Mouse (Mus musculus) R1 (cell line): ENCODE measurements around the gene Clasp1.
A peak's percentile ranks its signal among the peaks of the same experiment; 100 is the strongest.
"Not testable (repeated sequence)": the region's sequence is repeated elsewhere in the genome, so short reads cannot be mapped to it uniquely, and the experiment has no call there.

Experiments used
- DNase-seq: peaks from one replicate; pipeline ENCODE4 v3.0.0-alpha.2; 2018; ENCODE audit warnings: low read depth, low spot score

Gene Clasp1

GRCm38 (mm10) chr1:118581179-118581578 lies 192.3 kb downstream of the Clasp1 start:
- DNase-seq: no peak

- no peak for DNase-seq
These were observed 200.9 kb downstream of the Clasp1 start for GRCm38 (mm10) chr1:118589721-118590120.

DNA sequence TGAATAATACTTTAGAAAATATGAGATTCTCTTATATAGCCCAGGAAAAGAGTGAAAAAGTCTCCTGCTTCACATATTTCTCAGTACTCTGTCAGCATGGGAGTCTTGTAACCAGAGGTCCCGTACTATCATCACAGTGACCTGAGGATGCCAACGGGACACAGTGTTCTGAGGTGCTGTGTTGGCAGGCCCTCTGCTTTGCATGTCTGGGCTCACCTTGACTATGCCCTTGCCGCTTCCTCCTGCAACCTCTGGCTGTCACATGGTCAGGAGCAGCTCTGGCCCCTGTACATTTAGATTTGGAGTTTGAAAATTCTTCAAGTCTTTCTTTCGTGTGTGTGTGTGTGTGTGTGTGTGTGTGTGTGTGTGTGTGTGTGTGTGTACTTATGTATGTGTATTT lies 204.1 kb downstream of the Clasp1 start:
- DNase-seq: no peak

DNA sequence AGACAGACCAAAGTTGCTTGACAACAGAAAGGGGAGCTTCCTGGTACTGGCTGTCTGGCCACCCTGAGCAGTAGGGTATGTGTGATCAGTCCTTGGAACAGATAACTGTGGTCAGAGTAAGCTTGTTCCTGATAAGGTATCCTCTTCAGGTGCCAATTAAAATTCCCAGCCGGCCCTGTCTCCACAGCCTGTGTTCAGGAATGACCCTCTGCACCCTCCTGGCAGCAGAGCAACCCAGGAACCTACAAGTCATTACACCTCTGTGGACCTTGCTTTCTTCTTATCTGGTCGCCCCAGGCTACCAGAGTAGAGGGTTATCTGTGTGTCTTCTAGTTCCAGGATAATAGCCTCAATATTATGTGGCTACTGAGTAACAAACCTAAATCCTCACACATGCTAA lies 206.5 kb downstream of the Clasp1 start:
- DNase-seq: no peak

DNA sequence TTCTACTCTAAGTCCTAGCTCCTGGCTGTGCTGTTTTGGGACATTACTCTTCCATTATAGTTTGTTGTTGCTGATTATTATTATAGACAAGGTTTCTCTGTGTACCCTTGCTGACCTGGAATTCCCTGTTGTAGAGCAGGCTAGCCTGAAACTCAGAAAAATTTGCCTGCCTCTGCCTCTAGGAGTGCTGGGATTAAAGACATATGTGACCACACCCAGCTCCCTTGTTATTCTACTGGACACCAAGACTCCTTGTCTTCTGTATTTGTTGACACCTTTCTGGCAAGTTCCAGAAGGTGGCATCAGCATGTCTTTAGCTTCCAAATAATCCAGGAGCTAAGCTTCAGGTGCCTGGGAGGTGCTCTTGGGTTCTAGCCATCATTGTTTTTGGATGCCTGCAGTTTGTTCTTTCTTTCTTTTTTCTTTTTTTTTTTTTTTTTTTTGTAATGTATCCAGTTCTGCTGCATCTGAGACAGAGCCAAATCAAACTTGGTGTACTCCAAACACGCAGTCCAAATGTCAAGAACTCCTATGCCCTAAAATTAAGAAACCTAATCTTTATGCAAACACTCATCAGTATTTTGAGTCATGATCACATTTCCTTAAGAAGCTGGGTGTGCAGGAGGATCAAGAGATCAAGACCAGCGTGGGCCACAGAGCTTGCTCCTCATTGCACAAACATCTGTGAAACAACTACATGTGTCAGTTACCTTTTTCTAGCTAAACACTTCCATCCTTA lies 208.8 kb downstream of the Clasp1 start:
- peak; percentile 39 for DNase-seq

- DNase-seq: no peak
These were observed 209.5 kb downstream of the Clasp1 start for GRCm38 (mm10) chr1:118598339-118598738.

GRCm38 (mm10) chr1:118613631-118614183 lies 224.8 kb downstream of the Clasp1 start:
- DNase-seq: no peak

GRCm38 (mm10) chr1:118621055-118621454 lies 232.2 kb downstream of the Clasp1 start:
- DNase-seq: not testable (repeated sequence)

DNA sequence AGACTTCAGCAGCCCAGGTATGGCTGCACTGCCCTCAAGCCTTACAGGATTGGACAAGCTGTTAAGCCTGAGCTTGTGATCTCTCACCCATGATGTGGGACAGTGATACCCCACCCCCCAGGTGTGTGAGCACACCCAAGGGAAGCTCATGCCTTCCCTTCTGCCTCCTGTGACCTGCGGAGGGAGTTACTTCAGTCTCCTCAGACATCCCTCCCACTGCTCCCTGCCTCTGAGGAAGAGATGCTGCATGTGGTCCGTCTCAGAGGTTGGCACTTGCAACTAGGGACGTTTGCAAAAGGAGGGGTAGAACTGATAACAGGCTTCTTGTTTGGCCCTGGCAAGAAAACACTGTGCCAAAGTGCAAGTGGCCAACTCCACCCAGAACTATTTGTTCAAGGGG lies 234.0 kb downstream of the Clasp1 start:
- peak; percentile 55 for DNase-seq

DNA sequence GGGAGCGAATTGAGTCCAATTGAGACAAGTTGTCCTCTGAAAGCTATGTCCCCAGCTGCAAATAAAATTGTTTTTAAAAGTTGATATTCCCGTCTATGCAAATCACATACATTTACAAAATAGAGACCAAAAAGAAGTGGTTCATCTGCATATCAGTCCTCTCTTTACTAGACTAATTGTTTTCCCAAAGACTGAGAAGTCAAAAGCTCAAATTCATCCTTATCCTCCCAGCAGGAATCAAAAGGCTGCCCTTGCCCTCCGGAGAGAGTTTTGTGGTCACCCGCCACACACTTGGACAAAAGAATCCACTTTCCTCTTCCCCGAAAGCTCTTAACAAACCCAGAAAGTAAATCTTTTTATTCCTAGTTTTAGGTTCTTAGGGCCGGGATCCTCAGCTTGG lies 236.6 kb downstream of the Clasp1 start:
- peak; percentile 66 for DNase-seq

DNA sequence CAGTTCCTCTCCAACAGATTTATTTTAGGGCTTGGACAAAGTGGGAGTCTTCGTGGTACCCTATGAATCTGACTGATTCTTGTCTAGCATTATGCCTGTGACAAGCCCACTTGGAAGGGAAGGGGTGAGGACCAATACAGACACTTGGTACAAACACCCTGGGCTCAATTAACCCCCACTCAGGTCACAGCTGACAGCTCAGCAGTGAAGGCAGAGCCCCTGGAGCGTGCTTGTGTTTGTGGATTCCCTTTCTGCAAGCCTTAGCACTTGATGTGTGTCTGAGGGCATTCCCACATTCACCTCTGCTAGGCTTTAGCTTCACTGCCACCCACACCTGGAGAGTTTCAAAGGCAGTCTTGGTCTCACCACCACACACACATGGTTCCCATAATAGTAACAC lies 237.1 kb downstream of the Clasp1 start:
- DNase-seq: no peak

DNA sequence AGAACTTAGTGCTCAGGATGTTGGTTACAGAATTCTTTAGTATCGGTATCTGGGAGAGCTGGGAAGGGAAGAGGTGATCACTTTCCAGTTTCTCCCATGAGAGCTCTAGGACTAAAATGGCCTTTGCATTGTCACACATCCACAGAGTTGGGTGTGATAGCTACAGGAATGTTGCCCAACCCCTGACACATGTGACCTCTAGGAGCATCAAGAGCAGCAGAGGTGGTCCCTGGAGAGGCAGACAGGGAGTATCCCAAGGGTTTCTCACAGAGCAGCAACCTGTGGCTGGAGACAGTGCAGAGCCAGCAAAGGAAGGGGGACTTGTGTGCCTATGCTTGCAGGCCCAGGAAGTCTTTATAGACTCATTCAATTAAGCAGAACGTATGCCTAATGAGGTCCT lies 237.6 kb downstream of the Clasp1 start:
- DNase-seq: peak; percentile 81

- peak; percentile 85 for DNase-seq
These were observed 239.1 kb downstream of the Clasp1 start, which contains the start of gene Tfcp2l1 for GRCm38 (mm10) chr1:118627781-118628464. Tfcp2l1 (plus strand) TSS chr1:118627945.

DNA sequence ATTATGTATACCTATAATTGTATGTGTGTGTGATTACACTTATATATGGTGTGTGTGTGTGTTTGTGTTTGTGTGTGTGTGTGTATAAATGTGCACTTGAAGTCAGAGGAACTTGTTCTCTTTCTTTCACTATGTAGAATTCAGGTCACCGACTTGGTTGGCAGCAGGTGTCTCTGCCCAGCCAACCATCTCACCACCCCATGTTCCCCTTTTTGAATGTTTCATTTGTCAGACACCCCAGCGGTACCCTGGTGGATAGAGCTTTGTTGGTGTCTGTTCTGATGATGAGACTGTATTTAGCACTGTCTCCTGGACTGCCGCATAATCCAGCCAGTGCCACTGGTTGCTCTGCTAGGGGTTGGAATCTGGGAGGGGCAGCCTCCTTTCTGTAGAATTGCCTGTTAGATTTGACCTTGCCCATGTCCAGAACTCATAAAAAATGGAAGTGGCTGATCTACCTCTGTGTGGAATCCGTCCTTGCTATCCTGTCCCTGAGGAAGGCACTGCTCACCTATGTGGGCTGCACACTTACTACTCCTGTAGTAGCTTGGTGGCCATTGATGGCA lies 244.6 kb downstream of the Clasp1 start:
- DNase-seq: peak; percentile 83

DNA sequence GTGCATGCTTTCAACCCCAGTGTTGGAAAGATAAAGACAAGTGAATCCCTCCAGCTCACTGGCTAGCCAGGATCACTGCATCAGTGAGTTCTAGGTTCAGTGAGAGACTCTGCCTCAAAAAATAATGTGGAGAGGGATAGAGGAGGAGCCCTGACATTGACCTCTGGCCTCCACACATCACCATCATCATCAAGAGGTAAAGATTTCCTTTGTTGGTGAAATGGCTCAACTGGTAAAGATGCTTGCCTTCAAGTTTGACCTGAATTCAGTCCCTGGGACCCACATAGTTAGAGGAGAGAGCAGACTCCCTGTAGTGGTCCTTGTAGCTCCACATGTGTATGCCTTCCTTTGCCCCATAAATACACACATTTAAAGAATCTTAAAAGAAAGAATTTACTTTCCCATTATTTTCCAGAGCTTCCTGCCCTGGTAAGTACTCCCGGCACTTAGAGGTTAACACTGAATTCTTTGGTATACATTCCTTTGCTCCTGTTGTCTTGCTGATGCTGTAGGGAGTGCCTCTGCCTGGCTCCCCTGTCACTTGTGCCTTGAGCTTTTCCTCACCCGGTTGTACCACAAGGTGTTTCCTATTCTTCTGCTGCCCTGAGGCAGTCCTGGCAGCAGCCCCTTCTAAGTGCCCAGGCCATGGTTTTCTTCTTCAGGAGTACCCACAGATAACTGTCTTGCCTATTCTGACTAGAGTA lies 253.6 kb downstream of the Clasp1 start:
- DNase-seq: peak; percentile 96

DNA sequence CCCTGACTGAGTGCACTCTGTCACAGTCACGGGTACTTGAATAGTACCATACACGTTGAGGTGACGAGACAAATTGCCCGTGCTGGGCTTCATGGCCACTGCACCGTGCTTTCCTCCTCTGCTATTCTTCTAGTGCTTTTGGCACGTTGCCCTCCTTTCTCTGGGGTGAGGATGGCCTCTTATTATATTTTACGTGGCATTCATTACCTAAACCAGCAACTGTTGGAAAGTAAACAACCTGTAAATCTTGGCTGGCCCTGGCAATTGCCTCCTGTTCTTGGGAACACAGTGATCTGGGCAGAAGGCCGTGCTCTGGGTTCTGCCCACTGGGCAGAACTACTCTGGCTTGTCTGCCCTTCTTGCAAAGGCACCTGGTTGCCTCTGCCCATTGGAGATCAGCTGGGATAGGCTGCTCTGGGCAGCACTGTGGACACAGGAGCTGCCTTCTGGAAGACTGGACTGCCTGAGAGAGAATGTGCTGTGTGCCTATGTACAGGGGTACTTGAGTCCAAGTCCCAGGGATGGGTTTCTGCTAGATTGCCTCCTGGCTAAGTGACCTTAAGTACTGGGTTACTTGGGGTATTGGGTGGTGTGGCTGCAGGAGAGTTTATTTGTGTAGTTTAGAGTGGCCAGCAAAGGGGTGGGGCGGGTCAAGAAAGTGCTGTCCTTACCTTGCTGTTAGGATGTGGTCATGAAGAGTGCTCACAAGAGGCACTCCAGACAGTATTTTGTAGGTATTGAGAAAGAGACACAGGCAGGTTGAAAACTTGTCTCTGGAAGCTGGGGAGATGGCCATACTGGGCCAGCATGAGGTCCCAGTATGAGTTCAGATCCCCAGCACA lies 254.5 kb downstream of the Clasp1 start:
- no peak for DNase-seq

- DNase-seq: peak; percentile 86
These were observed 256.8 kb downstream of the Clasp1 start for GRCm38 (mm10) chr1:118645701-118646100.

DNA sequence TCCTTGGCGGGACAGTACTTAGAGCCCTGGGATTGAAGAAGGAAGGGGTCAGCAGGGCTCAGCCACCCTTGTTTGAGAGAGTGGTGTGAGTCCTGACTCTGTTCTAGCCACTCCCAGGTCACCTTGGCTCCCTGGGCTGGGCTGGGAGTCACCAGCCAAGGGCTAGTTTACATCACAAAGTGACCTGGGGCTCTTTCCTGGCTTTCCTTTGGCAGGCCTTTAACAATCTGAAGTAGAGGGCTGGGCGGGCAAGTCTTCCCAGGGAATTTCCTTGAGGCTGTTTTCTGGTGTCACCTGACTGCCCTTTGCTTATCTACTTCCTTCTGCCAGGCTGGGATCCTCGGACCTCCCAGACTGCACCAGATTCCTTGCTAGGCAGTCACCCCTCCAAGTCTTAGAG lies 259.2 kb downstream of the Clasp1 start:
- peak; percentile 97 for DNase-seq

- peak; percentile 71 for DNase-seq
These were observed 261.3 kb downstream of the Clasp1 start for GRCm38 (mm10) chr1:118649933-118650770.

DNA sequence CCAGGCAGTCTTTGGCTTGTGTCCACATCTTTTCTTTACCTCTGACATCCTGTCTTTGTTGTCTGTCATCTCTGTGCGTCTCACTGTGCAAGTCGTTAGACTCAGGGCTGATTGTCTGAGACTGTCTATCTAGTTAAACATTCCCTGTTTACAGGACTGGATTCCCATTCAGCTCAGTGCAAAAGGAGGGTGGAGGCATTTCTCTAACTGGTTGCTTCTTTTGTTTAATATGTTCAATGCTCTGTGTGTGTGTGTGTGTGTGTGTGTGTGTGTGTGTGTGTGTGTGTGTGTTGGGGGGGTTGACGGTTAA lies 261.9 kb downstream of the Clasp1 start:
- peak; percentile 54 for DNase-seq
